ENCODE assay signal across 24 mouse cellular contexts in the genomic region with DNA sequence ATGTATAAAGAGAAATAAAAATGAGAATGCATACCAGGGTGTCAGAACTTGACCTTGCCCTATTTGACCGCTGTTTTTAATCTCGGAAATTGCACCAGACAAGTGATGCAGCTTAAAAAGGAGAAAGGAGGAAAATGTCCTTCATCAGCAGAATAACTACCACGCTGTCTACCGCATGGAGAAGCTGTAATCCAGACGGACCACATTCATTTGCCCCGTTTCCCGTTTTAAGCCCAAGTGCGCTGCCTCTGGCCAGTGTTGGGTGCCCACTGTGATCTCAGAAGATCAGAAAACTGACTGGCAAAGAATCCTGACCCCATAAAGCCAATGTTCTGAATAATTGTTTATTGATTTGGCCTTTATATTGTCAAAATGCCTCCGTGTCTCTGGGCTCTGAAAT. TPM values are rescaled to one million over a fixed set of nuclear protein-coding genes. Genes with fewer than 3 reads are reported as not detected.
"Had no signal": no experiment of that assay in that cellular context is flagged by ENCODE, and none has a peak within 500 bp of the region (broad histone marks: within the 10 kb centered on the region; RNA-seq: fewer than 3 reads in every experiment).

No protein-coding gene starts in this region.

- H3K9me3 ChIP-seq: limb, embryonic 12.5 days; limb, embryonic 15.5 days; lung, embryonic 15.5 days had no signal

- ATAC-seq: inflammation-experienced regulatory T-cells, adult 6 months; intestine, embryonic 16.5 days had no signal

- H3K4me3 ChIP-seq: left cerebral cortex, adult 2 months; limb, embryonic 12.5 days; limb, embryonic 15.5 days; lung, embryonic 15.5 days had no signal

- H3K4me2 ChIP-seq: limb, embryonic 12.5 days; limb, embryonic 15.5 days; lung, embryonic 15.5 days had no signal

- H3K27ac ChIP-seq: left cerebral cortex, adult 2 months; limb, embryonic 12.5 days; limb, embryonic 15.5 days; lung, embryonic 15.5 days had no signal

- DNase-seq: kidney, adult 18-20 months; kidney, adult 9 months; kidney, postnatal 14 days; kidney, postnatal 4 days; layer of hippocampus, adult 9-11 months; layer of hippocampus, postnatal 36 days; left cerebral cortex, postnatal 4 days; lung, adult 18-20 months; lung, postnatal 10 days; lung, postnatal 36 days; midbrain, embryonic 14.5 days; right cerebral cortex, postnatal 4 days; spleen, adult 18-20 months; thymus, adult 18-20 months; thymus, postnatal 36 days had no signal

- H3K9ac ChIP-seq: limb, embryonic 12.5 days; limb, embryonic 15.5 days; lung, embryonic 15.5 days had no signal

- H3K4me1 ChIP-seq: limb, embryonic 12.5 days; limb, embryonic 15.5 days had no signal

- H3K36me3 ChIP-seq: limb, embryonic 12.5 days; limb, embryonic 15.5 days; lung, embryonic 15.5 days had no signal

- H3K27me3 ChIP-seq: limb, embryonic 12.5 days; limb, embryonic 15.5 days; lung, embryonic 15.5 days had no signal

RNA-seq across cellular contexts. Expression of gene Gpr65, which starts 2.7 kb away (rescaled TPM):
- total RNA-seq: layer of hippocampus, adult 18-20 months; layer of hippocampus, postnatal 36 days; left cerebral cortex, postnatal 14 days had no signal
- polyA plus RNA-seq: neural tube, embryonic 14.5 days had no signal
